In the genomic region with DNA sequence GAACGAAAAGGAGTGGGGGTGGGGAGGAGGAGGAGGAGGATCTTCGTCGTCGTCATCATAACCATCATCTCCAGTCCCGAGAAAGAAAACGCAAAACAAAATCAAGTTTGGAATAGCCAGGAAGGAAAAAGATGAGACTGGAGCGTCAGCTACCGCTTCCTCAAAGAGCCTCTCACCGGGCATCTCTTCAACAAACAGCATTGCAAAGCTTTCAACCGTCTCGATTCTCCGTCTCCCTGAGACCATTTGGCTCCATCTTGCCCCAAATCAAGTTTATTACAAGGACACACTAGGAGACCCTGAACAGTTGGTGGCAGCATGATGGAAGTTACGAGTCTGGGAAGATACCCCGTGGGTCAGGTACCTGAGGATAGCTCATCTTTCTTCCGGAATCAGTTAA, we compare ENCODE assay signal across 8 mouse cellular contexts. TPM values are rescaled to one million over a fixed set of nuclear protein-coding genes. Genes with fewer than 3 reads are reported as not detected.
DNase-seq lines count a peak whose midpoint lies in the region; ATAC-seq lines count a peak whose summit lies in the region.

No protein-coding gene starts in this region.

- H3K4me1 ChIP-seq in heart, embryonic 14.5 days (ENCODE audit: control insufficient read depth in 2 of 2, insufficient read depth in 2 of 2, low read length in 2 of 2): peaks cover 10 to 24% of the 10 kb centered on the region in 2 experiments
- peaks cover 39% of the 10 kb centered on the region for H3K4me1 ChIP-seq in embryonic facial prominence, embryonic 10.5 days
- H3K4me1 ChIP-seq in hindbrain, embryonic 11.5 days (replicated peaks; ENCODE audit: control insufficient read depth, insufficient read depth, low read length): peaks cover 7% of the 10 kb centered on the region; the same call in 1 of the 2 replicates
- peaks cover 26% of the 10 kb centered on the region for H3K4me1 ChIP-seq in midbrain, embryonic 13.5 days (replicated peaks)

- no peak overlapping the region for H3K9ac ChIP-seq in heart, embryonic 14.5 days (ENCODE audit: low read length)
- no peak overlapping the region for H3K9ac ChIP-seq in hindbrain, embryonic 11.5 days (ENCODE audit: low read depth, low read length)
- H3K9ac ChIP-seq in midbrain, embryonic 13.5 days (replicated peaks): no peak overlapping the region

- no peaks in the 10 kb centered on the region for H3K36me3 ChIP-seq in heart, embryonic 14.5 days (ENCODE audit: control insufficient read depth, insufficient read depth, low read length)
- H3K36me3 ChIP-seq in embryonic facial prominence, embryonic 10.5 days (replicated peaks): no peaks in the 10 kb centered on the region
- no peaks in the 10 kb centered on the region for H3K36me3 ChIP-seq in hindbrain, embryonic 11.5 days (ENCODE audit: control insufficient read depth, insufficient read depth, low read length)
- no peaks in the 10 kb centered on the region for H3K36me3 ChIP-seq in midbrain, embryonic 13.5 days

- peak overlapping the region; percentile 55 for H3K4me2 ChIP-seq in heart, embryonic 14.5 days (ENCODE audit: low read length)
- H3K4me2 ChIP-seq in hindbrain, embryonic 11.5 days (replicated peaks; ENCODE audit: low read depth, low read length): peak overlapping the region; percentile 53; the same call in 1 of the 2 replicates
- H3K4me2 ChIP-seq in midbrain, embryonic 13.5 days (replicated peaks): peak overlapping the region; percentile 59

- H3K27me3 ChIP-seq in heart, embryonic 14.5 days (ENCODE audit: control insufficient read depth, insufficient read depth, low read length): peaks cover 36% of the 10 kb centered on the region
- peaks cover 49% of the 10 kb centered on the region for H3K27me3 ChIP-seq in embryonic facial prominence, embryonic 10.5 days (replicated peaks; ENCODE audit: low read depth, poor library complexity, severe bottlenecking)
- peaks cover 26% of the 10 kb centered on the region for H3K27me3 ChIP-seq in hindbrain, embryonic 11.5 days (ENCODE audit: control insufficient read depth, insufficient read depth, low read length)
- H3K27me3 ChIP-seq in midbrain, embryonic 13.5 days: peaks cover 53% of the 10 kb centered on the region

- peak overlapping the region in 1 of 2 experiments; percentile 29; a peak in 1 of 4 replicates for H3K4me3 ChIP-seq in heart, embryonic 14.5 days (ENCODE audit: control insufficient read depth in 1 of 2, insufficient read depth in 1 of 2, low read depth in 1 of 2, low read length in 2 of 2)
- H3K4me3 ChIP-seq in embryonic facial prominence, embryonic 10.5 days: peak overlapping the region; percentile 49
- H3K4me3 ChIP-seq in hindbrain, embryonic 11.5 days (ENCODE audit: low read depth, low read length): peak overlapping the region; percentile 32
- peak overlapping the region; percentile 38 for H3K4me3 ChIP-seq in midbrain, embryonic 13.5 days (replicated peaks)

- no peak overlapping the region for H3K27ac ChIP-seq in heart, embryonic 14.5 days (replicated peaks in 1 of 2; ENCODE audit: control insufficient read depth in 1 of 2, insufficient read depth in 1 of 2, low read depth in 2 of 2, low read length in 2 of 2)
- no peak overlapping the region for H3K27ac ChIP-seq in embryonic facial prominence, embryonic 10.5 days (replicated peaks)
- no peak overlapping the region for H3K27ac ChIP-seq in hindbrain, embryonic 11.5 days (ENCODE audit: low read depth, low read length)
- no peak overlapping the region for H3K27ac ChIP-seq in midbrain, embryonic 13.5 days

- no peak for DNase-seq in heart, adult 9 months (ENCODE audit: low spot score in 2 of 2)
- no peak for DNase-seq in embryonic facial prominence, embryonic 10.5 days (ENCODE audit: low spot score)
- DNase-seq in hindbrain, embryonic 11.5 days (ENCODE audit: low spot score): no peak
- DNase-seq in cerebellum, postnatal 4 days (ENCODE audit: low spot score in 2 of 2): no peak
- DNase-seq in layer of hippocampus, adult 9-11 months: no peak
- no peak for DNase-seq in cerebellum, adult 18-20 months

- H3K9me3 ChIP-seq in heart, embryonic 14.5 days (ENCODE audit: control insufficient read depth, low read length): no peaks in the 10 kb centered on the region
- no peaks in the 10 kb centered on the region for H3K9me3 ChIP-seq in embryonic facial prominence, embryonic 10.5 days
- H3K9me3 ChIP-seq in hindbrain, embryonic 11.5 days (ENCODE audit: control insufficient read depth, low read length): no peaks in the 10 kb centered on the region
- H3K9me3 ChIP-seq in midbrain, embryonic 13.5 days: no peaks in the 10 kb centered on the region

- ATAC-seq in heart, embryonic 14.5 days (ENCODE audit: insufficient number of reproducible peaks, insufficient read depth, low FRiP score, low read depth): no peak
- ATAC-seq in hindbrain, embryonic 11.5 days (ENCODE audit: low FRiP score): no peak
- no peak for ATAC-seq in midbrain, embryonic 13.5 days

- WGBS in heart, embryonic 14.5 days: 3% methylated on average over 15 of the region's 15 CpGs
- WGBS in embryonic facial prominence, embryonic 10.5 days: 9% methylated on average over 15 of the region's 15 CpGs
- 9% methylated on average over 15 of the region's 15 CpGs for WGBS in hindbrain, embryonic 11.5 days
- WGBS in midbrain, embryonic 13.5 days: 10% methylated on average over 15 of the region's 15 CpGs

RNA-seq across cellular contexts. Expression of a gene that starts 0.4 kb away (rescaled TPM):
- 0.65 and 0.80 TPM in 2 replicates for polyA plus RNA-seq in heart, embryonic 14.5 days (2014; fragmentation: Nextera tagmentation; extraction: Ambion mirVana)
- polyA plus RNA-seq in embryonic facial prominence, embryonic 10.5 days (2016; fragmentation: Nextera tagmentation; extraction: Ambion mirVana): 2.9 and 5.1 TPM in 2 replicates
- 3.0 and 3.7 TPM in 2 replicates for polyA plus RNA-seq in hindbrain, embryonic 11.5 days (2014; fragmentation: Nextera tagmentation; extraction: Ambion mirVana)
- polyA plus RNA-seq in midbrain, embryonic 13.5 days (2015; fragmentation: Nextera tagmentation; extraction: Ambion mirVana): 5.4 TPM in 2 replicates

RNA-seq across cellular contexts. Expression of a gene that starts 41.0 kb away (rescaled TPM):
- polyA plus RNA-seq in heart, embryonic 14.5 days (2014; fragmentation: Nextera tagmentation; extraction: Ambion mirVana): 38.5 and 42.6 TPM in 2 replicates
- polyA plus RNA-seq in embryonic facial prominence, embryonic 10.5 days (2016; fragmentation: Nextera tagmentation; extraction: Ambion mirVana): 89.1 and 96.8 TPM in 2 replicates
- 68.5 and 71.5 TPM in 2 replicates for polyA plus RNA-seq in hindbrain, embryonic 11.5 days (2014; fragmentation: Nextera tagmentation; extraction: Ambion mirVana)
- polyA plus RNA-seq in midbrain, embryonic 13.5 days (2015; fragmentation: Nextera tagmentation; extraction: Ambion mirVana): 67.4 and 68.1 TPM in 2 replicates
